Mouse (Mus musculus) lung, postnatal 0 days (tissue): ENCODE measurements around the gene Nkrf. TPM values are rescaled to one million over a fixed set of nuclear protein-coding genes. Genes with fewer than 3 reads are reported as not detected.

Experiments used
- ATAC-seq: fragments of 200-750 bp; cut with Nextera tagmentation; 2 replicates; pipeline ENCODE4 v1.8.0; 2017; ENCODE audit warnings: moderate library complexity
- DNase-seq: peaks from one replicate; pipeline ENCODE4 v3.0.0-alpha.2; 2016; ENCODE audit warnings: low spot score
- H3K27ac ChIP-seq: fragments of 300-500 bp; sonication (generic); 2 replicates; pipeline ENCODE4 v1.5.1; 2014; ENCODE audit warnings: antibody characterized with exemption, mild to moderate bottlenecking, low read length, mixed read lengths
- H3K27me3 ChIP-seq: fragments of 300-500 bp; sonication (generic); replicated peaks from 2 replicates; pipeline ENCODE4 v1.6.1; 2014; ENCODE audit warnings: low read length, mixed read lengths; ENCODE audit not compliant: insufficient read depth
- H3K36me3 ChIP-seq: fragments of 300-500 bp; sonication (generic); 2 replicates; pipeline ENCODE4 v1.6.1; 2014; ENCODE audit warnings: low read length, mixed read lengths; ENCODE audit not compliant: insufficient read depth
- H3K4me1 ChIP-seq: fragments of 300-500 bp; sonication (generic); 2 replicates; pipeline ENCODE4 v1.6.1; 2014; ENCODE audit warnings: antibody characterized with exemption, low read depth, low read length, mixed read lengths; ENCODE audit not compliant: insufficient read depth
- H3K4me2 ChIP-seq: fragments of 300-500 bp; sonication (generic); replicated peaks from 2 replicates; pipeline ENCODE4 v1.6.1; 2014; ENCODE audit warnings: low read depth, mild to moderate bottlenecking, low read length, moderate library complexity, mixed read lengths
- H3K4me3 ChIP-seq: fragments of 300-500 bp; sonication (generic); 2 replicates; pipeline ENCODE4 v1.5.1; 2014; ENCODE audit warnings: low read depth, low read length
- H3K9ac ChIP-seq: fragments of 300-500 bp; sonication (generic); replicated peaks from 2 replicates; pipeline ENCODE4 v1.6.1; 2014; ENCODE audit warnings: low read depth, mild to moderate bottlenecking
- H3K9me3 ChIP-seq: fragments of 300-500 bp; sonication (generic); 2 replicates; pipeline ENCODE4 v1.6.1; 2016; ENCODE audit warnings: low read length, mixed read lengths
- CTCF ChIP-seq: IDR thresholded peaks from 2 replicates; pipeline ENCODE4 v1.5.1; 2016; ENCODE audit warnings: antibody characterized with exemption, mild to moderate bottlenecking
- EP300 ChIP-seq: IDR thresholded peaks from 2 replicates; pipeline ENCODE4 v1.6.1; 2016; ENCODE audit warnings: antibody characterized with exemption, mild to moderate bottlenecking, control low read depth
- WGBS: fragments of 180-500 bp; shearing (Covaris S2); extraction: QIAGEN DNeasy Blood & Tissue Kit; methylation state at CpG from one replicate; pipeline ENCODE4 v1.1.7; 2014; 5-methylcytosine and 5-hydroxymethylcytosine counted together
- polyA plus RNA-seq: library from polyadenylated mRNA; unstranded; fragments of >200 nt; fragmentation: Nextera tagmentation; extraction: Ambion mirVana; gene quantifications from 2 replicates; pipeline ENCODE4 v1.2.1, GENCODE M21; 2015

Gene Nkrf
- 0.97 and 1.0 TPM in 2 replicates for polyA plus RNA-seq

DNA sequence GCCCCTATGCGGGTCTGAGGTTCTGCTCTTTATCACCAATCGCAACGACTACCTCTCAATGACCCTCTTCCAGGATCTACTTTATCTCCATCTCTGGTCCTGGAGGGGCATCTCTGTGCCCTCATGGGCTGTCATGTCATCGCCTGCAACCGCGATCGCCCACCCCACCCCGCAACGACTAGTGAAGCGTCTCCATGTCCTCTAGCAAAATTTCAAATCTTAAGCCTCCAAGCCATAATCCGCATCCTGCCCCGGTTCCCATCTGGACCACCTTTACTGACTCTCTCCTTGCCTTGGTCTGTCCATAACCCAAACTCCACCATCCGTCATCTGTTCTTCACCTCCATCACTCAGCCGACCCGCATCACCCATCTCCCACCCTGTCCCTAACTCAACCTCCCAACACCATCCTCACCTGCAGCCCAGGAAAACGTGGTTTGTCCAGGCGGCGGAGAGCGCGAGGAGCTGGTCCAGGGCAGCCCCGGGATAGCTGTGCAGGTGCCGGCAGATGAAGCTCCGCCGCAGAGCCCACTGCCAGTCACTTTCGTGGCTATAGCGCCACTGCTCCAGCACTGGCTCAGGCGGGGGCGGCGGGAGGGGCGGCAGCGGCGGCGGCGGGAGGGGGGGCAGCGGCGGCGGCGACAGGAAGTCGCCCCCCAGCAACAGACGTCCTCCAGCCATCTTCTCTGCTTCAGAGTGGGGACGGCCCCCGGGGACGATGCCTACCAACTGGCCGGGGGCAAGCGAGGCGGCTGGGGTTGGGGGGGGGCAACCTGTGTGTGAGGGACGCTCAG is at the start of gene Nkrf:
TSS of gene Nkrf (minus strand) at position 579 of the 794 bp plus-strand sequence.
- H3K4me2 ChIP-seq: peak within 1 kb of the TSS; percentile 69
- peak within 1 kb of the TSS; percentile 42 for H3K4me3 ChIP-seq
- WGBS: 13% methylated on average over 25 of the region's 47 CpGs
- H3K36me3 ChIP-seq: no peaks in the 10 kb centered on the region
- H3K9ac ChIP-seq: peak within 1 kb of the TSS; percentile 36; the same call in 1 of the 2 replicates
- DNase-seq (peak; percentile 15), ATAC-seq (peak; percentile 38)
- H3K9me3 ChIP-seq: no peaks in the 10 kb centered on the region
- no peak for TF ChIP-seq EP300
- TF ChIP-seq CTCF: peak; percentile 6; the same call in 1 of the 2 replicates
- no peaks in the 10 kb centered on the region for H3K27me3 ChIP-seq
- H3K4me1 ChIP-seq: no peaks in the 10 kb centered on the region
- no peak within 1 kb of the TSS for H3K27ac ChIP-seq

DNA sequence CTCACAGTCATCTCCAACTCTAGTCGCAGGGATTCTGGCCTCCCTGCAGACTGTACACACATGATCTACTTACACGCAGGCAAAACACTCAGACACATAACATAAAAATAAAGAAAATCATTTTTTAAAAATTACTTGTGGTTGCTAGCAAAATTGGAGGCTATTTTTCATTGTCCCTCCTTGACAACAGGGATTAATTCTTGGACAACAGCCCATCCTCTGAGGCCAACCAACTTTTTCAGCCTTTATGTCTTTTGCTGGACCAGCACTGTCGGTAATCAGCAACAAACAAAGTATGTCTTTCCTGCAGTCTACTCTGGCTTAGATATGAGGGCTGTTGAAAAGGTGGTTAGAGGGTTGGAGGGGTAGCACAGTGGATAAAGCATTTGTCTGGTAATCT is 38.4 kb upstream of the Nkrf start:
- no peaks in the 10 kb centered on the region for H3K36me3 ChIP-seq
- no peaks in the 10 kb centered on the region for H3K27me3 ChIP-seq
- H3K27ac ChIP-seq: no peak overlapping the region
- WGBS: 75% methylated on average over 3 of the region's 3 CpGs
- H3K4me1 ChIP-seq: no peaks in the 10 kb centered on the region
- no peak overlapping the region for H3K9ac ChIP-seq
- H3K4me3 ChIP-seq: no peak overlapping the region
- DNase-seq (no peak), ATAC-seq (no peak)
- no peaks in the 10 kb centered on the region for H3K9me3 ChIP-seq
- H3K4me2 ChIP-seq: no peak overlapping the region
- no peak for TF ChIP-seq EP300
- no peak for TF ChIP-seq CTCF

DNA sequence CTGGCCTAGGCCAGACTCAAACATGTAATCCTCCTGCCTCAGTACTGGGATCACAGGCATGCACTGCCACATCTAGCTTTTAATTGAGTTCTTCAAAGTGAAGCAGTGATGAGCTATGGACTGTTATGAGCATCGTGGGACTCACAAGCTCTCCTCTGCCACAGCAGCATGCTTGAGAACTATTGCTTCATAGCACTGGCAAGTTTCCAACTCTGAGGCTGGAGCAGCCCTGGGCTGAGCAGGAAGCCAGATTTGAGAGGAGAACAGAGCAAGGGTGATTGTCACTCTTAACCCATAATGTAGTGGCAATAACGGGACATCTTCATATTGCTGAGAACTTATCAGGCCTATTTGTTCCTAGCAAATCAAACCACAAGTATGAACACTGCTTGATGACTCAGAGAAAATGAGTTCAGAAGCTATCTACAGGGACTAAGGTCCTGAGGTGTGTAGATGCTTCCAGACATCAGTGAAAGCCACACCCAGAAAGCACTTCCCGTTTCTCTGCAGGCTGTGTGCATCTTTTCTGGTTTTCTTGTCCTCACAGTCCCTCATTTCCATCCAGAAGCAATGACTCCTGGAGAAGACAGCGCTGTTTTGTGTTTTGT is 37.2 kb upstream of the Nkrf start:
- Histone ChIP-seq H3K27me3 (no peaks in the 10 kb centered on the region), H3K4me3 (no peak overlapping the region), H3K36me3 (no peaks in the 10 kb centered on the region), H3K4me2 (no peak overlapping the region), H3K9ac (no peak overlapping the region), H3K4me1 (no peaks in the 10 kb centered on the region), H3K27ac (no peak overlapping the region), H3K9me3 (no peaks in the 10 kb centered on the region)
- DNase-seq: peak; percentile 74
- peak; percentile 84 for ATAC-seq
- 38% methylated on average over 4 of the region's 4 CpGs for WGBS
- no peak for TF ChIP-seq EP300
- no peak for TF ChIP-seq CTCF

DNA sequence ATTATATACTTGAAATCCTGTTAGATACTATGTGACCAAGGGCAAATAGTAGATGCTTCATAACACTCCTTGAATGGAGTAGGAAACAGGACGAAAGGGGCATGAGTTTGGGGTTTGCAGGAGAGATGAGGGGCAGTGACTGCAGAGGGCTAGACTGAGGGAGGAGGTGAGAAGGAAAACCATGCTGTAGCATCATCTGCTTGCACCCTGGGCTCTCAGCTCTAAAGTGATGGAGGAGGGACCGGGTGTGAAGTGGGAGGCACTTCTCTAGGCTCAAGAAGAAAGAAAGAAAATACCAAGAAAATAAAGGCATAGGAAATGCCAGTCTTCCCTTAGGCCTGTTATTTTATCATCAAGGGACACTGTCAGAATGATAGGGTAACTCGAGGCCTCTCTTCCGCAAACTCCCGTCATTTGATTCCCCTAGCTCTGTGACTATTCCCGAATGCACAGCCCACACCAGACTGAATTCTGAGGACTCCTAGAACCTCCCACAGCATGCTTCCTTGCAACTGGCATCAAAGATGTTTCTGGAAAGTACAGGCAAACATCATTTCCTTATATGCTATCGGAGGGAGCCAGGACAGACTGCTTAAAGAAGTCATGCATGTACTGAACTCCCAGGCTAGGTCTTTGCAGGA is 32.7 kb upstream of the Nkrf start:
- Histone ChIP-seq H3K4me1 (no peaks in the 10 kb centered on the region), H3K9ac (no peak overlapping the region), H3K27me3 (no peaks in the 10 kb centered on the region), H3K36me3 (no peaks in the 10 kb centered on the region), H3K4me3 (no peak overlapping the region), H3K4me2 (no peak overlapping the region), H3K9me3 (no peaks in the 10 kb centered on the region), H3K27ac (no peak overlapping the region)
- WGBS: 73% methylated on average over 7 of the region's 7 CpGs
- no peak for TF ChIP-seq EP300
- TF ChIP-seq CTCF: no peak
- ATAC-seq (no peak), DNase-seq (no peak)

DNA sequence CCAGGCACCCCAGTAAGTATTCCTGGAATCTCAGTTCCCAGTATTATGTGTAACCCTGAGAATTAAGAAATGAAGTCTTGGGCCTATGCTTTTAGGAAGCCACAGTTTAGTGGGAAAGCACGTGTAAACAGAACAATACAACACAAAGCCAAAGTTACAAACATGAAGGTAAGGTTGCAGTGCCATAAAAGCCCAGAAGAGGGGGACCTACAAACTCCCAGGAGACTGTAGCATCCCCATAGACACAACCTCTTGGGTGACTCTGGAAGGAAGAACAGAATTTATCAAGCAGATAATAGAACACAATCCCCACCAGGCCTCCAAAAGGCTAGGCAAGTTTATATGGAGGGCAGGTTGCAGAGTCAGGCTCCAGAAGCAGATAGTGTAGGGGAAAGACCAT is 27.9 kb upstream of the Nkrf start:
- no peaks in the 10 kb centered on the region for H3K36me3 ChIP-seq
- DNase-seq (no peak), ATAC-seq (no peak)
- H3K4me2 ChIP-seq: no peak overlapping the region
- no peaks in the 10 kb centered on the region for H3K4me1 ChIP-seq
- 48% methylated on average over 1 of the region's 1 CpGs for WGBS
- no peaks in the 10 kb centered on the region for H3K9me3 ChIP-seq
- H3K27ac ChIP-seq: no peak overlapping the region
- TF ChIP-seq CTCF (peak; percentile 59), EP300 (no peak)
- H3K4me3 ChIP-seq: no peak overlapping the region
- no peaks in the 10 kb centered on the region for H3K27me3 ChIP-seq
- no peak overlapping the region for H3K9ac ChIP-seq

DNA sequence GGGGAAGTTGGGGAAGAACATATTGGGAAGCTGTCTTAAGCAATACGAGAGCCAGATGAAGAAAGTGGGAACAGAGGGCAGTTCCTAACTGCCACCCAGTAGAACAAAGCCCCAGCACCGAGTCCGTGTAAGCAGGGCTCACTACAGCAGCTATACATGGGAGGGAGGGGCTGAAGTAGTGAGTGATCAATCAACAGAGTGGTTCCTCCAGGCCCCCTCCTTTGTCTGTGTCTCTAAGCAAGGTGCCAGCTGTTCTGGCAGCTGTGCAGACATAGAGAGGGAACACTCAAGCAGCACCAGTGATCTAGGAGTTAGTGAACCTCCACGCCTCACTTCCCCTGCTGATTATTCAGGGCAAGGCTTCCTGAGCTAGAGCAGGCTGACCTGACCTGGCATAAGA is 27.0 kb upstream of the Nkrf start:
- no peak for ATAC-seq
- Histone ChIP-seq H3K9me3 (no peaks in the 10 kb centered on the region), H3K27me3 (no peaks in the 10 kb centered on the region), H3K4me3 (no peak overlapping the region), H3K9ac (no peak overlapping the region), H3K4me2 (no peak overlapping the region), H3K27ac (no peak overlapping the region), H3K4me1 (no peaks in the 10 kb centered on the region), H3K36me3 (no peaks in the 10 kb centered on the region)
- TF ChIP-seq EP300 (no peak), CTCF (no peak)
- no peak for DNase-seq
- WGBS: 62% methylated on average over 4 of the region's 4 CpGs
